Mouse (Mus musculus) liver, embryonic 14.5 days (tissue): ENCODE results near the gene Hyal2. TPM values are rescaled to one million over a fixed set of nuclear protein-coding genes. Genes with fewer than 3 reads are reported as not detected.

ENCODE experiments used
- ATAC-seq: fragments of 200-750 bp; cut with Nextera tagmentation; 2 replicates; pipeline ENCODE4 v1.8.0; 2017; ENCODE audit warnings: moderate number of reproducible peaks, mild to moderate bottlenecking, moderate library complexity; ENCODE audit not compliant: insufficient read depth
- DNase-seq, 3 experiments: peaks; one replicate each; pipeline ENCODE4 v3.0.0-alpha.2; 2012 to 2013; ENCODE audit warnings: low read depth in 3 of 3, low spot score in 3 of 3
- H3K27ac ChIP-seq: fragments of 300-500 bp; sonication (generic); 2 replicates; pipeline ENCODE4 v1.5.1; 2014; ENCODE audit warnings: moderate library complexity, mild to moderate bottlenecking, control low read depth, inconsistent platforms
- H3K27me3 ChIP-seq: fragments of 300-500 bp; sonication (generic); 2 replicates; pipeline ENCODE4 v1.6.1; 2014; ENCODE audit warnings: mild to moderate bottlenecking, low read length, moderate library complexity; ENCODE audit not compliant: control insufficient read depth, insufficient read depth
- H3K36me3 ChIP-seq: fragments of 300-500 bp; sonication (generic); replicated peaks from 2 replicates; pipeline ENCODE4 v1.6.1; 2014; ENCODE audit warnings: low read depth; ENCODE audit not compliant: control insufficient read depth, insufficient read depth
- H3K4me1 ChIP-seq, 2 experiments: fragments of 200-500 bp in 1 of 2; fragments of 300-500 bp in 1 of 2; sonication (generic) in 1 of 2; replicated peaks; 2 replicates each; pipeline ENCODE4 v1.6.1; 2012 to 2014; ENCODE audit warnings: antibody characterized with exemption in 1 of 2, inconsistent platforms in 1 of 2, low read length in 1 of 2; ENCODE audit not compliant: control insufficient read depth in 2 of 2, insufficient read depth in 2 of 2
- H3K4me2 ChIP-seq: fragments of 300-500 bp; sonication (generic); 2 replicates; pipeline ENCODE4 v1.6.1; 2014; ENCODE audit warnings: low read depth, mild to moderate bottlenecking, control low read depth, moderate library complexity
- H3K4me3 ChIP-seq, 2 experiments: fragments of 200-500 bp in 1 of 2; fragments of 300-500 bp in 1 of 2; sonication (generic) in 1 of 2; 2 replicates each; pipeline ENCODE4 v1.5.1; 2012 to 2014; ENCODE audit warnings: low read depth in 2 of 2, low read length in 2 of 2, mild to moderate bottlenecking in 2 of 2, control low read depth in 1 of 2, inconsistent platforms in 1 of 2, moderate library complexity in 1 of 2; ENCODE audit not compliant: insufficient read depth in 1 of 2
- H3K9ac ChIP-seq: fragments of 300-500 bp; sonication (generic); replicated peaks from 2 replicates; pipeline ENCODE4 v1.6.1; 2014; ENCODE audit warnings: mild to moderate bottlenecking, control low read depth, moderate library complexity
- H3K9me3 ChIP-seq: fragments of 300-500 bp; sonication (generic); 2 replicates; pipeline ENCODE4 v1.6.1; 2016; ENCODE audit warnings: low read length, mixed read lengths; ENCODE audit not compliant: control insufficient read depth
- CTCF ChIP-seq: IDR thresholded peaks from 2 replicates; pipeline ENCODE4 v1.5.1; 2016; ENCODE audit warnings: antibody characterized with exemption, low read depth, control low read depth
- EP300 ChIP-seq: IDR thresholded peaks from 2 replicates; pipeline ENCODE4 v1.6.1; 2016; ENCODE audit warnings: antibody characterized with exemption, low read depth
- WGBS: fragments of 180-500 bp; shearing (Covaris S2); extraction: QIAGEN DNeasy Blood & Tissue Kit; methylation state at CpG from one replicate; pipeline ENCODE4 v1.1.7; 2014; ENCODE audit not compliant: insufficient replicate concordance; 5-methylcytosine and 5-hydroxymethylcytosine counted together
- polyA plus RNA-seq, 2 experiments: library from polyadenylated mRNA; depleted of rRNA in 1 of 2; stranded (reverse) in 1 of 2; unstranded in 1 of 2; fragments of >200 nt; fragmentation: Nextera tagmentation in 1 of 2; extraction: Ambion mirVana in 1 of 2; gene quantifications; 2 replicates each; pipeline versions ENCODE4 v1.2.1 to v1.2.3; 2012 to 2014

Gene Hyal2
- polyA plus RNA-seq, 2 experiments, result 19.9 to 47.0 TPM

- Histone ChIP-seq H3K9me3 (no peaks in the 10 kb centered on the region), H3K4me2 (peak overlapping the region; percentile 98), H3K9ac (peak overlapping the region; percentile 83), H3K27me3 (no peaks in the 10 kb centered on the region), H3K36me3 (peaks cover 27% of the 10 kb centered on the region), H3K4me3 (peak overlapping the region; percentile 67 to 96), H3K27ac (peak overlapping the region; percentile 26), H3K4me1 (peaks cover 11 to 15% of the 10 kb centered on the region in 2 experiments)
- TF ChIP-seq CTCF, result no peak
- no peak for TF ChIP-seq EP300
- peak; percentile 22 for ATAC-seq
- no peak for DNase-seq
- 1% methylated on average over 11 of the region's 11 CpGs for WGBS
Observed at GRCm38 (mm10) chr9:107542352-107542686, 25.4 kb upstream of the Hyal2 start.

GRCm38 (mm10) chr9:107542721-107543120, 25.0 kb upstream of the Hyal2 start:
- TF ChIP-seq EP300 (no peak), CTCF (no peak)
- H3K27ac ChIP-seq, result no peak overlapping the region
- WGBS, result 46% methylated on average over 8 of the region's 8 CpGs
- no peaks in the 10 kb centered on the region for H3K27me3 ChIP-seq
- H3K9me3 ChIP-seq, result no peaks in the 10 kb centered on the region
- peaks cover 23% of the 10 kb centered on the region for H3K36me3 ChIP-seq
- H3K4me2 ChIP-seq, result peak overlapping the region; percentile 98
- peak overlapping the region; percentile 67 to 96 for H3K4me3 ChIP-seq
- DNase-seq, result no peak
- no peak for ATAC-seq
- peaks cover 12 to 15% of the 10 kb centered on the region in 2 experiments for H3K4me1 ChIP-seq
- peak overlapping the region; percentile 83 for H3K9ac ChIP-seq

- WGBS, result 81% methylated on average over 11 of the region's 11 CpGs
- no peaks in the 10 kb centered on the region for H3K27me3 ChIP-seq
- peaks cover 12 to 15% of the 10 kb centered on the region in 2 experiments for H3K4me1 ChIP-seq
- no peak overlapping the region for H3K27ac ChIP-seq
- no peak overlapping the region for H3K4me3 ChIP-seq
- no peak for ATAC-seq
- no peak for TF ChIP-seq EP300
- no peak for TF ChIP-seq CTCF
- DNase-seq, result no peak
- H3K4me2 ChIP-seq, result no peak overlapping the region
- H3K36me3 ChIP-seq, result peaks cover 17% of the 10 kb centered on the region
- H3K9ac ChIP-seq, result no peak overlapping the region
- no peaks in the 10 kb centered on the region for H3K9me3 ChIP-seq
Observed at GRCm38 (mm10) chr9:107543299-107543698, 24.4 kb upstream of the Hyal2 start.

- Histone ChIP-seq H3K9me3 (no peaks in the 10 kb centered on the region), H3K4me2 (no peak overlapping the region), H3K4me3 (no peak overlapping the region), H3K9ac (no peak overlapping the region), H3K4me1 (peaks cover 12 to 15% of the 10 kb centered on the region in 2 experiments), H3K27ac (no peak overlapping the region), H3K36me3 (peaks cover 8% of the 10 kb centered on the region), H3K27me3 (no peaks in the 10 kb centered on the region)
- no peak for ATAC-seq
- no peak for DNase-seq
- no peak for TF ChIP-seq EP300
- no peak for TF ChIP-seq CTCF
- 87% methylated on average over 17 of the region's 17 CpGs for WGBS
Observed at GRCm38 (mm10) chr9:107544196-107544700, 23.5 kb upstream of the Hyal2 start.

- H3K4me1 ChIP-seq, result peaks cover 12 to 15% of the 10 kb centered on the region in 2 experiments
- H3K27me3 ChIP-seq, result no peaks in the 10 kb centered on the region
- no peak overlapping the region for H3K4me2 ChIP-seq
- TF ChIP-seq CTCF (no peak), EP300 (no peak)
- H3K27ac ChIP-seq, result no peak overlapping the region
- ATAC-seq (no peak), DNase-seq (no peak)
- H3K9ac ChIP-seq, result no peak overlapping the region
- H3K4me3 ChIP-seq, result no peak overlapping the region
- 83% methylated on average over 12 of the region's 12 CpGs for WGBS
- H3K9me3 ChIP-seq, result no peaks in the 10 kb centered on the region
- peaks cover 3% of the 10 kb centered on the region for H3K36me3 ChIP-seq
Observed at GRCm38 (mm10) chr9:107544729-107545128, 23.0 kb upstream of the Hyal2 start.

GRCm38 (mm10) chr9:107545199-107545598, 22.5 kb upstream of the Hyal2 start:
- Histone ChIP-seq H3K4me2 (no peak overlapping the region), H3K27ac (no peak overlapping the region), H3K4me1 (peaks cover 12 to 15% of the 10 kb centered on the region in 2 experiments), H3K9ac (no peak overlapping the region), H3K27me3 (no peaks in the 10 kb centered on the region), H3K36me3 (no peaks in the 10 kb centered on the region), H3K4me3 (no peak overlapping the region), H3K9me3 (no peaks in the 10 kb centered on the region)
- no peak for DNase-seq
- 76% methylated on average over 10 of the region's 10 CpGs for WGBS
- no peak for TF ChIP-seq CTCF
- no peak for TF ChIP-seq EP300
- ATAC-seq, result no peak
